8 mouse cellular contexts compared by ENCODE assay signal in genomic region chr8:70674716-70675115, GRCm38 (mm10). TPM values are rescaled to one million over a fixed set of nuclear protein-coding genes. Genes with fewer than 3 reads are reported as not detected.
DNase-seq lines count a peak whose midpoint lies in the region; ATAC-seq and TF ChIP-seq lines count a peak whose summit lies in the region.

No protein-coding gene starts in this region.

- no peaks in the 10 kb centered on the region for H3K27me3 ChIP-seq in neural tube, embryonic 12.5 days (replicated peaks)
- no peaks in the 10 kb centered on the region for H3K27me3 ChIP-seq in intestine, postnatal 0 days (replicated peaks; ENCODE audit: control insufficient read depth, insufficient read depth, low read length)
- H3K27me3 ChIP-seq in small intestine, adult 2 months (ENCODE audit: control insufficient read depth, insufficient read depth, low read length): no peaks in the 10 kb centered on the region

- H3K4me2 ChIP-seq in neural tube, embryonic 12.5 days (replicated peaks): peak overlapping the region; percentile 67
- H3K4me2 ChIP-seq in intestine, postnatal 0 days (replicated peaks; ENCODE audit: low read depth): peak overlapping the region; percentile 66; the same call in 1 of the 2 replicates

- DNase-seq in cerebellum, adult 11-12 months: peak; percentile 57
- no peak for DNase-seq in cerebellum, postnatal 36 days
- no peak for DNase-seq in neural tube, embryonic 10.5 days (ENCODE audit: extremely low spot score, low spot score)
- DNase-seq in embryo, embryonic 11 days: no peak
- no peak for DNase-seq in gastrocnemius, postnatal 10 days

- no peak for ATAC-seq in neural tube, embryonic 12.5 days (ENCODE audit: low FRiP score, low read depth)
- ATAC-seq in intestine, postnatal 0 days: no peak

- no peak overlapping the region for H3K27ac ChIP-seq in neural tube, embryonic 12.5 days
- H3K27ac ChIP-seq in intestine, postnatal 0 days (ENCODE audit: low read depth, low read length): peak overlapping the region; percentile 95
- peak overlapping the region; percentile 93 for H3K27ac ChIP-seq in small intestine, adult 2 months (ENCODE audit: insufficient read depth, low read depth, low read length)

- no peaks in the 10 kb centered on the region for H3K9me3 ChIP-seq in neural tube, embryonic 12.5 days
- no peaks in the 10 kb centered on the region for H3K9me3 ChIP-seq in intestine, postnatal 0 days (ENCODE audit: control insufficient read depth)

- WGBS in neural tube, embryonic 12.5 days: 83% methylated on average over 4 of the region's 4 CpGs
- 48% methylated on average over 4 of the region's 4 CpGs for WGBS in intestine, postnatal 0 days
- WGBS in small intestine, adult 2 months: 23% methylated on average over 4 of the region's 4 CpGs

- H3K4me1 ChIP-seq in neural tube, embryonic 12.5 days: peaks cover 10% of the 10 kb centered on the region
- peaks cover 8% of the 10 kb centered on the region; the same call in 1 of the 2 replicates for H3K4me1 ChIP-seq in intestine, postnatal 0 days (replicated peaks; ENCODE audit: control insufficient read depth, insufficient read depth, low read length)
- peaks cover 45% of the 10 kb centered on the region for H3K4me1 ChIP-seq in small intestine, adult 2 months (ENCODE audit: control insufficient read depth, insufficient read depth, insufficient read length, low read length)

- H3K4me3 ChIP-seq in neural tube, embryonic 12.5 days: no peak overlapping the region
- no peak overlapping the region for H3K4me3 ChIP-seq in intestine, postnatal 0 days (ENCODE audit: low read depth, low read length)
- no peak overlapping the region for H3K4me3 ChIP-seq in small intestine, adult 2 months (ENCODE audit: low read depth, low read length)

- TF ChIP-seq POLR2A in small intestine, adult 2 months (IDR thresholded peaks at IDR 0.05; ENCODE audit: low read depth, low read length): no peak

- H3K36me3 ChIP-seq in neural tube, embryonic 12.5 days: peaks cover 29% of the 10 kb centered on the region
- H3K36me3 ChIP-seq in intestine, postnatal 0 days (ENCODE audit: control insufficient read depth, insufficient read depth): peaks cover 8% of the 10 kb centered on the region; the same call in 1 of the 2 replicates
- H3K36me3 ChIP-seq in small intestine, adult 2 months (ENCODE audit: control insufficient read depth, insufficient read depth, low read length): peaks cover 3% of the 10 kb centered on the region; the same call in 1 of the 2 replicates

- H3K9ac ChIP-seq in neural tube, embryonic 12.5 days: peak overlapping the region; percentile 67
- H3K9ac ChIP-seq in intestine, postnatal 0 days (ENCODE audit: low read depth, low read length): no peak overlapping the region

- no peak for TF ChIP-seq CTCF in intestine, postnatal 0 days (IDR thresholded peaks at IDR 0.05; ENCODE audit: low read depth)
- no peak for TF ChIP-seq CTCF in small intestine, adult 2 months (IDR thresholded peaks at IDR 0.05; ENCODE audit: extremely low read depth, insufficient read length, insufficient replicate concordance, low read depth, low read length)

RNA-seq across cellular contexts. Expression of gene Lsm4, which starts 1.7 kb away (rescaled TPM):
- polyA plus RNA-seq in neural tube, embryonic 12.5 days (2016; fragmentation: Nextera tagmentation; extraction: Ambion mirVana): 264 and 277 TPM in 2 replicates
- 181 and 182 TPM in 2 replicates for polyA plus RNA-seq in intestine, postnatal 0 days (2015; fragmentation: Nextera tagmentation; extraction: Ambion mirVana)
- polyA plus RNA-seq in small intestine, adult 2 months (2012; rRNA removed): 109 and 152 TPM in 2 replicates
- total RNA-seq in gastrocnemius, postnatal 10 days (2021): 10 to 100 TPM; 82.3 to 83.0 TPM

RNA-seq across cellular contexts. Expression of gene Pgpep1, which starts 14.5 kb away (rescaled TPM):
- polyA plus RNA-seq in neural tube, embryonic 12.5 days (2016; fragmentation: Nextera tagmentation; extraction: Ambion mirVana): 181 and 188 TPM in 2 replicates
- 79.0 and 92.1 TPM in 2 replicates for polyA plus RNA-seq in intestine, postnatal 0 days (2015; fragmentation: Nextera tagmentation; extraction: Ambion mirVana)
- polyA plus RNA-seq in small intestine, adult 2 months (2012; rRNA removed): 49.5 and 129 TPM in 2 replicates
- 10 to 100 TPM; 22.5 to 23.4 TPM for total RNA-seq in gastrocnemius, postnatal 10 days (2021)

RNA-seq across cellular contexts. Expression of gene Jund, which starts 24.0 kb away (rescaled TPM):
- polyA plus RNA-seq in neural tube, embryonic 12.5 days (2016; fragmentation: Nextera tagmentation; extraction: Ambion mirVana): 248 and 267 TPM in 2 replicates
- polyA plus RNA-seq in intestine, postnatal 0 days (2015; fragmentation: Nextera tagmentation; extraction: Ambion mirVana): 114 and 121 TPM in 2 replicates
- polyA plus RNA-seq in small intestine, adult 2 months (2012; rRNA removed): 419 and 1,098 TPM in 2 replicates
- total RNA-seq in gastrocnemius, postnatal 10 days (2021): 100 to 1,000 TPM in 1 of 2 experiments, 10 to 100 TPM in 1; 79.2 to 130 TPM

RNA-seq across cellular contexts. Expression of gene Iqcn, which starts 28.5 kb away (rescaled TPM):
- 0.06 and 0.16 TPM in 2 replicates for polyA plus RNA-seq in neural tube, embryonic 12.5 days (2016; fragmentation: Nextera tagmentation; extraction: Ambion mirVana)
- polyA plus RNA-seq in intestine, postnatal 0 days (2015; fragmentation: Nextera tagmentation; extraction: Ambion mirVana): not detected in 2 replicates
- polyA plus RNA-seq in small intestine, adult 2 months (2012; rRNA removed): 0.03 and 0.05 TPM in 2 replicates
- total RNA-seq in gastrocnemius, postnatal 10 days (2021): not detected

RNA-seq across cellular contexts. Expression of gene Gdf15, which starts 42.5 kb away (rescaled TPM):
- 0.14 TPM in 1 of 2 replicates, not detected in the other for polyA plus RNA-seq in neural tube, embryonic 12.5 days (2016; fragmentation: Nextera tagmentation; extraction: Ambion mirVana)
- 1.7 and 1.9 TPM in 2 replicates for polyA plus RNA-seq in intestine, postnatal 0 days (2015; fragmentation: Nextera tagmentation; extraction: Ambion mirVana)
- polyA plus RNA-seq in small intestine, adult 2 months (2012; rRNA removed): 4.1 and 6.7 TPM in 2 replicates
- total RNA-seq in gastrocnemius, postnatal 10 days (2021): not detected
